Mouse (Mus musculus) frontal cortex, postnatal 36 days (tissue): ENCODE data around the gene Hcn1.

Experiments
- DNase-seq, 2 experiments: peaks; one replicate each; pipeline ENCODE4 v3.0.0; 2022; ENCODE audit warnings: low spot score in 2 of 2

The Hcn1 gene

GRCm38 (mm10) chr13:117705573-117705972, 103.5 kb downstream of the Hcn1 start:
- DNase-seq: no peak

DNA sequence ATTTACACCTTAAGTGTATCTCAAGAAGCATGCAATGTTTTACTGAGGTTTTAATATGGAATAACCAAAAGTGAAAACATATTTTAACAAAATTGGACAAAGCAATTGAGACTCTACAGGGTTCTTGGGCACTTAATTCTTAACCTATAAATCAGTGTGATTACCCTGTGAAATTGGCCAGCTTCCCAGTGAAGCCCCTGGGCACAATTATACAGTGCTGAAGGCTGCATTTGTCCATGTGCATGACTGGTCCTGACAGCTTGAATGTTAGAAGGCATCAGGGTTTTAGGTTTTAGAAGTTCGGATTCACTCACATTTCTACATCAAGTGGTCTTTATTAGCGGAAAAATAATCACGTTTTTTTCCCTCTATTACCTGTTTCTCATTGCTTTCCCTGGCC, 103.9 kb downstream of the Hcn1 start:
- no peak for DNase-seq

- no peak for DNase-seq
Measured at GRCm38 (mm10) chr13:117706496-117706895, 104.4 kb downstream of the Hcn1 start.

DNA sequence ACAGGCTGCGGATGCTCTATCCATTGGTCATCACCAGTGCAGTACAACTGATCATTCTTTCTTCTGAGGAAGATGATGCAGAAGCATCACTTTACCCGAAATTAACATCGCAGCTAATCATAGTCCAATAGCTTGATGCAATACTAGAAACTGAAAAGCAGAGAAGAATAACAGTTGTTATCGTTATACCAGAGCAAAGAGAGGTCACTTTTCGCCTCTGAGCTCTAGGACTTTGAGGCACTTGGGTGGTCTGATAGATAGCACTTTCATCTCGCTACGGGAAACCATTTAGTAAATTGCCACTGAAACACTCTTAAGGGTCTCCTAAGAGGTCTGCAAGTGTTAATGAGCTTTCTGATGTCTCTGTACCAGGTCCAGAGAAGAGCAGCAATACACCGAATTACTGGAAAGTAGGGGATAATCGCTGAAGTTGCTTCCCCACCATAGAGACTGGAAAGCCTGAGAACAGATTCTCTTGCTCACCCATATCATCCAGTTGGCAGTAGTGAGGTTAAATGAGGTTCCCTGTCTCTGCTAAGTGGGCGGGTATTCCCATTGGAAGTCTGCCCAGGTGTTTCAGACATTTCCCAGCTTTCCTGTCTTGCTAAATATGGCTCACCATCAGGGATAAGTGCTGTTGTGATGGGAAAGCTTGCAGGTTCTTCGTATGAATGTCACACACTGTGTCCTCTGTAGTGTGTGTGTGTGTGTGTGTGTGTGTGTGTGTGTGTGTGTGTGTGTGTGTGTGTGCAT, 105.0 kb downstream of the Hcn1 start:
- peak; percentile 20 to 72 for DNase-seq

DNA sequence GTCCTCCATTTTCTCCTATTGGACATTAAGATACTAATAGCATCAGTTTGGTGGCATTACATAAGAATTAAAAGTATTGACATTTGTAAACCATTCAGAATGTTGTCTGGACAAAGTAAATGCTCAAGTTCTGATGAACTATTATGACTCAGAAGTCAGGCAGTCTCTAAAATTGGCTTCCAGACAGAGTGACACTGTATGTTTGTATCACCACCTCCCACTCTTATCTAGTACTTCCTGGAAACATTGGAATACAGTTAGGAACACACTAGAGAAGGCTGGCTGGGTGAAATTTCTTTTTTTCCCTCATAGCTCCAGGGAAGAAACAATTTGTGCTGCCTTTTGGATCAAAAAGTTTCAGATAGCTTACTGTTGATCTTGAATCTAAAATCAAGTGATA, 108.7 kb downstream of the Hcn1 start:
- DNase-seq: no peak

DNA sequence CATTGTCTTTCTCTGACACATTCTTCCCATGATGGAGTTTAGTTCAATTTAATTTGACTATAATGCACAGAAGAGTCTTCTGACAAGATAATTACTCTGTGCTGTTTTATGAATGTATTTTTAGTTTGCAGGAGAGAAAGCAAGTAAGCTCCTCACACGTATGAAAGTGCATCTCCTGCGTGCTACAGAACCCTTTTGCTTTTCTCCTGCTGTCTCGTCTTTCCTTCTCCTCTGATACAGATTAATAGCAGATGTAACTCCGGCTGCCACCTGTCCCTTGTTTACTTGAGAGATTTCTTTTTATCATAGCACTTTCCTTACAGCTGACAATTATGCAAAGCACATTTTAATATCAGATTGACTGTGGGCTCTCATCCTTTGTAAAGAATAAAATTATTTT, 120.0 kb downstream of the Hcn1 start:
- no peak for DNase-seq

- no peak for DNase-seq
Measured at GRCm38 (mm10) chr13:117724083-117724482, 122.0 kb downstream of the Hcn1 start.

DNA sequence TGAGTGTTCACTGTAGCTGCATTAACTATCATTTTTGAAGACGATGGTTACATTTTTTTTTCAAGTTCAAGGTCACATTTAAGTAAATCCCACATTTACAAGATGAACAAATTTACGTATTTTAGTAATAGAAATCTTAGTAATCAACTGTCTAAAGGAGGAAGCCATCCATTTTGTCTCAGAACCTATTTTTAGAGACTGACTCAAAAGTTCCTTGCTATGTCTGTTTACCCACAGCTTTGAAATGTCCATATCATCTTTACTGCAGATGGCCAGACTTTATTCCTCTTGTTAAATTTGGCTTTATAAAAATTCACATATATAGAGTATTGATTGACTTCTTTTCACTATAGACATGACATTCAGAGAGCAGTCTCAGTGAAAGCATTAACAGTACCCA, 126.3 kb downstream of the Hcn1 start:
- DNase-seq: no peak

GRCm38 (mm10) chr13:117732738-117733137, 130.6 kb downstream of the Hcn1 start:
- no peak for DNase-seq

DNA sequence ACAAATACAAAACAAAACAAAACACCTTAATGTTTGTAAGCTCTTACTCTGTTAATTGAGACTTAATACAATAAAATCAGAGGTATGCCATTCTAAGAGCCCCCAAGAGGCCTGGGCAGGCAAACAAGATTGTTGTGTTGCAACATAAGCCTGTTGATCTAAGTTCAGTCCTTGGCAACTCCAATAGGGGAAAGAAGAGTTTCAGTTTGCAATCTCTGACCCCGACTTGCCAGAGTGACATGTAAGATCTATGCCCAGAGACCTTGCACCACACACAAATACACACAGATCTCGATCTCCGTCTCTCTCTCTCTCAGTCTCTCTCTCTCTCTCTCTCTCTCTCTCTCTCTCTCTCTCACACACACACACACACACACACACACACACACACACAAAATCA, 142.3 kb downstream of the Hcn1 start:
- no peak for DNase-seq

GRCm38 (mm10) chr13:117745173-117745572, 143.1 kb downstream of the Hcn1 start:
- no peak for DNase-seq

GRCm38 (mm10) chr13:117765487-117765886, 163.4 kb downstream of the Hcn1 start:
- DNase-seq: peak in 1 of 2 experiments; percentile 42

GRCm38 (mm10) chr13:117785376-117785775, 183.3 kb downstream of the Hcn1 start:
- DNase-seq: no peak

DNA sequence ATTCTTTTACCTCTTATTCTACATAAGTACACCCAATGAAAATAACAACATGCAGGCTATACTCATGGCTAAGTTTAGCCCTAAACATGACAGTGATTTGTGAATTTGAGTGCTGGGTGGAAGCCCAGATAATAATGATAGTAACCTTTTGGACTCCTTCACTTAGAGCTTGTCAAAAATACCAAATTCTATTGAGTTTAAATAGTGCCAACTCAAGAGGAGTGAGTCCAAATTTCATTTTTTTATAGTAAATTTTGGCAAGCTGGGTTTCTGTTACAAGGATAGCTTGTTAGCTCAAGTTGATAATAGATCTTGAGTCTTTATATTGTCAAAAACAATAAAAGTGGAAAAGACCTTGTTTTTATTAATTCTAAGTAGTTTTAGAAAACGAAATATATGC, 190.7 kb downstream of the Hcn1 start:
- DNase-seq: no peak

DNA sequence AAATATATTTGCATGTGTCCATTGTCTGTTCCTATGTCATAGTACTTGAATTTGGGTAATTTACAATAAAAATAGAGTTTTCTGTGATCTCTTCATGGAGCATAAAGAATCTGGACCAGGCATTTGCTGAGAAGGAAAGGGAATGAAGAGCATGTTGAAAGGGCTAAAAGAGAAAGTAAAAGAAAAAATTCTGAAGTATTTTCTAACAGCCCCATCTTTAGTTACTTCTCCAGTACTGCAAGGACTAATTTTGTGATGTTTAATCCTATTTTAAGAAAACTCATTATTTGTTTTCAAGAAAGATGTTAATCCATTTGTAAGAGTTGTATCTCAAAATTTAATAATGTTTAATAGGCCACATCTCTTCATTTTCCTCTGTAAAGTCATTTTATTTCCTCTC, 198.9 kb downstream of the Hcn1 start:
- no peak for DNase-seq

DNA sequence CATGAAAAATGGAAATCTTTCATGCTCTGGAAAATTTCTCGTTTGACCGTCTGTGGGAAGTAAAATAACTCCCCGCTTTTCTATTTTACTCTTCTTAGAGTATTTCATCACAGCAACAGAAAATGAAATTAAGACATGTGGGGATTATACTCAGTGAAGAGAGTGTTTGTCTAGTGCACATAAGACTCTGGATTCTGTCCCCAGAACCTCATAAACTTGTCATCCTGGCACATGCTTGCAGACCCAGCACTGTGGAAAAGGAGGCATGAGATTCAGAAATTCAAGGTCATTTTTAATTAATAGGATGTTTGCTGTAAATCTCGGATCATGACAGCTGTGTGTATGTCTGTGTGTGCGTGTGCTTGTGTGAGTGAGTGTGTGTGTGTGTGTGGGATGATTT, 225.5 kb downstream of the Hcn1 start:
- no peak for DNase-seq

- no peak for DNase-seq
Measured at GRCm38 (mm10) chr13:117836658-117837057, 234.5 kb downstream of the Hcn1 start.

DNA sequence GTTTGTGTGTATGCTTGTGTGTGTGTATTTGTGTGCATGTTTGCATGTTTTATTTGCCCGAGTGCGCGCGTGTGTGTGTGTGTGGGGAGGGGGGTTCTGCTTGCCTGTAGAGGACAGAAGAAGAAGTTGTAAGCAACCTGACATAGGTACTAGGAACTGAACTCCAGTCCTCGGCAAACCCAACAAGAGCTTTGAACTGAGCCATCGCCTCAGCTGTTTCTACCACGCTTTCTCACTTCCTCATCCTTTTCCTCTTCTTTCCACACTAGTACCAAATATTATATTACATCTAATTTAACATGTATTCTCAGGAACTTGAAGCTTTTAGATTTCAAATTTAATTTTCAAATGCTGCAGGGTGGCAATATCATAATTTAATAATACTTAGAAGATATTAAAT, 236.1 kb downstream of the Hcn1 start:
- no peak for DNase-seq

GRCm38 (mm10) chr13:117842366-117842765, 240.2 kb downstream of the Hcn1 start:
- DNase-seq: no peak

DNA sequence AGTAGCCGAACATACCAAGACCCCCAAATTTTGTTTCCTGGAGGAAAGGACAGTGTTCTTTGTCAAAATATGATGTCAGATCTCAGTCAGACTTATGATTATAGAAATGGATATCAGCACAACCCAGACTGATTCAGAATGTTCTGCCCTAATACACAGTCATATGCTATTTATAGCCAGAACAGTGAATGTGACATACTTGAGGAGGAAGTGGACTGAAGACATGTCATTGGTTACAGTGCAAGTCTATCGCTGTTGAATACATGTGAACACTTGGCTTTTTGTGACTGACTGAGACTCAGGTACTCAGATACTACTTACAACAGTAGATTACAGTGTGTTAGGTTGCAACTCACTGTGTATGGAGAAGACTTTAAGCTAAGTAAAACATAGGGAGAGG, 245.2 kb downstream of the Hcn1 start:
- no peak for DNase-seq

GRCm38 (mm10) chr13:117848757-117849156, 246.6 kb downstream of the Hcn1 start:
- DNase-seq: no peak

- no peak for DNase-seq
Measured at GRCm38 (mm10) chr13:117851954-117852710, 250.0 kb downstream of the Hcn1 start.

DNA sequence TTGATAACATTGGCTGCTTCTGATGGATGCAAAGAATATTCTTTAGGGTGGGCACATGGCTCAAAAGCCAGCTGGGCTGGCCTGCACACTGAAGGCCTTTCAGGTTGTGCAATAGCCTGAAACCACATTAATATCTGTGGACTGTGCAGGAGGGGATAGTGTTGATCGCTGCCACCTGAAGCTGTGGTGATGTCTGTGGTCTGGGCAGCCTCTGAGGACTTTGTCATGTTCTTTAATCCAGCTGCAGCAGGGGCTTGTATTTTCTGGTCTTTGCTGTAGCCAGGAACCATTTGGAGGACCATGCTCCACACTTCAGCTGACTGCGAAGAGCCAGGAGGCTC, 250.6 kb downstream of the Hcn1 start:
- no peak for DNase-seq
